Mouse (Mus musculus) frontal cortex, postnatal 25 days (tissue): ENCODE data around the gene Tfrc.

ENCODE experiments used
- DNase-seq, 2 experiments: peaks; one replicate each; pipeline ENCODE4 v3.0.0; 2022; ENCODE audit warnings: low spot score in 2 of 2

Gene Tfrc

DNA sequence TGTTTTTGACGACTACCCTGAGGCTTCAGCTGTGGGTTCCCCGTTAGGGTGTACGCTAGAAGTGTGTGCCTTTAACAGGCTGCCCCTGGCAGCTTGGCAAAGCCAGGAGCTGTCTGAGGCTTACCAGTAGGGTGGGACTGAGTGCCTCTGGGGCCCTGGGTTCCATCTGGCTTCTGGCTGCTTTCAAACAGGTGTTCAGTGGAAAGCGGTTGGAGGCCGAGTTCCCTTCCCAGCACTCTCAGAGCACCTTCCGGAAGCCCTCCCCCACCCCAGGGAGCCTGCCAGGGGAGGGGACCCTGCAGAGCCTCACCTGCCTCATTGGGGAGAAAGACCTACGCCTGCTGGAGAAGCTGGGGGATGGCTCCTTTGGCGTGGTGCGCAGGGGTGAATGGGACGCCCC is 59.3 kb downstream of the Tfrc start:
- no peak for DNase-seq

DNA sequence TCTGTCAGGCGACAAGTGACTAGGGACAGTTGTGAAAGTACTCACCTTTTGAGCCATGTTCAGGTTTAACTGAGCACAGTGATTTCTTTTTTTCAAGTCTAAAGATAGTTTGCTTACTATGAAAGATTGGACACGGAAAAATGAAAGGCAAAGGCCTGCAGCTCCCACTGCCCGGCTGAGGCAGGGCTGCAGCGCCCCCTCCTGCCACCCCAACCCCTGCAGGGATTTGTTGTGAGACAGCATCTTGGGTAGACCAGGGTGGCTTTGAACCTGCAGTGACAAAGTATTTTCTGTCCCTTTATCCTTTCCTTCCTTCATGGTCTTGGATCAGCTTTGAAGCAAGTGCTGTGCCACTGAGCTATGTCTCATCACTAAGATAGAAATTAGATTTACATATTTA is 59.8 kb downstream of the Tfrc start:
- no peak for DNase-seq

DNA sequence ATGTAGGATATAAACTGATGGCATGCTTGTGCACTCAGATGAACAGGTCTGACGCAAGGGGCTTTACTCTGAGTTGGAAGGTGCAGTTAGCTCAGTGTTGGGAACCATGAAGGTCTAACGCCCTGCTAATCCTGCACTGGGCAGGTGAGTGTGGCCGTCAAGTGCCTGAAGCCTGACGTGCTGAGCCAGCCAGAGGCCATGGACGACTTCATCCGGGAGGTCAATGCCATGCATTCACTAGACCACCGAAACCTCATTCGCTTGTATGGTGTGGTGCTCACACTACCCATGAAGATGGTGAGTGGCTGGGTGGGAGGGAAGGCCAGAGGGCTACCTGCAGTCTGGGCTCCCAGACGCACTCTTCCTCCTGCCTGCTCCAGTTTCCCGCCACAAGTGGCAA is 60.5 kb downstream of the Tfrc start:
- DNase-seq: no peak

DNA sequence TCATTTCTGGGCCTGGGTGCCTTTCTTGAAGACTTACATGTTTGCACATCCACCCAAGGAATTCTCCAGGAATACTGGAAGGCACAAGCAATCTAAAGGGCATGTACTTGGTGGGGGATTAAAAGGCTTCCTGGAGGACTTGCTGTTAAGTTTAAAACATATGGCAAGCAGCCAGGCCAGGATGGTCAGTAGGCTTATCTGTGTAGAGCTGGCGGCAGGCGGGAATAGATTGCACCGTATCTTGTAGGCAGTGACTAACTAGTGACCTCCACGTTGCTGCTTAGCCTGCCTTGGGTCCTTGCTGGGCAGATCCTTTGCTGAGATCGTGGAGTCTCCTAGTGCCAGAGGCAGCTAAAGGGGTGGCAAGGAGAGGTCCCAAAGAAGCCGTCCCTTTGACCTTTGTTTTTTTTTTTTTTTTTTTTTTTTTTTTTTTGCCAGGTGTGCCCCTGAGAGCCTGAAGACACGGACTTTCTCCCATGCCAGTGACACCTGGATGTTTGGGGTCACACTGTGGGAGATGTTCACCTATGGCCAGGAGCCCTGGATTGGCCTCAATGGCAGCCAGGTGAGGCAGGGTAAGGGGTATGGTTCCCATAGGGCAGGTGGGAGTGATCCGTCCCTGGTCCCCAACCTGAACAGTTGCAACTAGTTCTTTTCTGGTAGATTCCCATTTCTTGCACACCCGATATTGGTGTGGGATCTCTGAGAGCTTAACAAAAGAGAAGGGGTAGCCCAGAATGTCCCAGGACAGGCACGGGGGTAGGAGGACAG is 61.8 kb downstream of the Tfrc start:
- no peak for DNase-seq

DNA sequence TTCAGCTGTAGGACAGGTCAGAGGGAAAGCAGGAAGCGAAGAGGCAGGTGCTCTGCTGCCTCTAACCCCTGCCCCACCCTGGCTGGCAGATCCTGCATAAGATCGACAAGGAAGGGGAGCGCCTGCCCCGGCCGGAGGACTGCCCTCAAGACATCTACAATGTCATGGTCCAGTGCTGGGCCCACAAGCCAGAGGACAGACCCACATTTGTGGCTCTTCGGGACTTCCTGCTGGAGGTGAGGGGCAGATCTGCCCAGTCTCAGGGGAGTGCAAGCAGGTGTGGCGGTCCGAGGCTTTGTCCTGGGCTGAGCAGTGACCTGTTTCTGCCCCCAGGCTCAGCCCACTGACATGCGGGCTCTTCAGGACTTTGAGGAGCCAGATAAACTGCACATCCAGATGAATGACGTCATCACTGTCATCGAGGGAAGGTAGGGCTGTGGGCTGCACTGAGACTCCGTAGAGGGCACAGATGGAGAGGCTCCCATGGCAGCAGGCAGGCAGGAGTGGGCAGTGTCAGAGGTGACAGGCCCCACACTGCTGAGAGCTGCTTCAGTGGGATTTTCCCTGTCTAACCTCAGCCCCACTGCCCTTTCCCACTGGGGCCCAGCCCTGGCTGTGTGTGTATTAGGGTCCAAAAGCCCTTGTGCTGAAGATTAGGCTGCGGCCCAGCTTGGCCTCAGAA is 62.6 kb downstream of the Tfrc start:
- no peak for DNase-seq

DNA sequence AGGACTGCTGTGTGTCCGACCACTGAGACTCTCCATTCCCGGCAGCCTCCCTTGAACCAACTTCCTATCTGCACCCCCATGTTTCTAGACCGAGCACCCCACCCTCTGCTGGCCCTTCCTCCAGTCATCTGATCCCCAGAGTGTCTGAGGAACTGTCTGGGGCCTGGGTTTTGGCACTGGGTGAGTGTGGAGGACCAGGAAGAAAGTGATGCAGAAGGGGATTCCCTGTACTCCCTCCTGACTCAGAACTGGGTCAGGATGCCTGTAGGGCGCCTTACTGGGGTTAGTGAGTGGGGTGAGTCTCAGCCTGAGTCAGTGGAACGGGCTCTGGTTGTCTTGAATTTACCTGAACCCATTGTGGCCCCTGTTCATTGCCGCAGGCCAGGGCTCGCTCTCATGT is 63.5 kb downstream of the Tfrc start:
- DNase-seq: no peak

DNA sequence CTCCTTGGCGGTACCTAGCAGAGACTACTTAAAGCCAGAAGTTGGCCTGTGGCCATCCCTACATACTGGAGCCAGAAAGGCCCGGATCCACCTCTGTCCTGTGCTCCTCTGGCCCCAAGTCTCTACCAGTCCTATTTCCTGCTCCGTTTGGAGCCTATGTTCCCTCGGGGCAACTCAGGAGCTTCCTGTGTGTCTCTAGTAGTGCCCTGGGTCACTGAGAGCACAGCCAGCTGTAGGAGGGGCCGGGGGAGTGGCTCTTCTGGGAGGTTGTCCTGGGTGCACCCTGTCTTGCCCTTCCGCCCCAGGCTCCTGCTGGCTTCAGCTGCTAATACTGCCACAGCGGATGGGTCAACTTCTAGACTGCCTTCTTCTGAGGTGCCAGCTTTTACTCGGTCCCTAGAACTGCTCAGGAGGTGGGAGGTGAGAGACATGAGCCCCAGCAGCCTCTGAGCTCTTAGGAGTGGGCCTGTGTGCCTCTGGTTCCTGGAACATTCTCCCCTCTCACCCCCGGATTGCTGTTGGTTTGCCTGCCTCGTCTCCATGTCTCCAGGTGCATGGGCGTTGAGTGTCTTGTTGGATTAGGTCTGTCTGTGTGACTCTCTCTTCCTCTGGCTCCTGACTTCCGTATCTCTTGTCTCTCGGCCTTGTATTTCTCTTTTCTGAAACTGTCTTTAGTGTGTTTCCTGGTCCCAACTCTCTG is 64.3 kb downstream of the Tfrc start:
- no peak for DNase-seq

DNA sequence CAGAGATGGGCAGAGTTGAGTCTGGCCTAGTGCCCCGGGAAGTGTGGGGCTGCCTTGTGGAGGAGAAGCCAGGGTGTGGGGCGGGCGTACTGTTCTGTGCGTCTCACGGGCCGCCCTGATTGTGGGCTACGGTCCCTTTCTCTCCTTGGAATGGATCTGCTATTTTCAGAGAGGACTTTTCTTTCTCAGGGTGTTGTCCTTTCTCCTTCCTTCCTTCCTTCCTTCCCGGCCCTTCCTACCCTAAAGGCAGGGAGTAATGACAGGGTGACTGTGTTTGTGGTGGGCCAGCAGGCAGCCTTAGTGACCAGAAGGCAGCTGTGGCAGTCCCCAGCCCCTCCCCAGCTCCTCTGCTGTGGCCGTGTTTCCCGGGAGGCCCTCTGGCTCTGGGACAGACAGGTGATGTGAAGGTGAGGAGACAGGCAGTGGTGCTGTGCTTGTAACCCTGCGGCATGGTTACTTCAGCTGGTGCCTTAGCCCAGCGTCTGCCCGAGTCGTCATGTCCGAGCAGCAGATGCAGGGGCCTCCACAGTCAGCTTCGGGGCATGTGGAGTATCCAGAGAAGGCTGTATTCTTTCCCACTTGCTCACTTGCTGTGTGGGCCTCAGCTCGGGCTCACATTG is 65.5 kb downstream of the Tfrc start:
- DNase-seq: no peak

DNA sequence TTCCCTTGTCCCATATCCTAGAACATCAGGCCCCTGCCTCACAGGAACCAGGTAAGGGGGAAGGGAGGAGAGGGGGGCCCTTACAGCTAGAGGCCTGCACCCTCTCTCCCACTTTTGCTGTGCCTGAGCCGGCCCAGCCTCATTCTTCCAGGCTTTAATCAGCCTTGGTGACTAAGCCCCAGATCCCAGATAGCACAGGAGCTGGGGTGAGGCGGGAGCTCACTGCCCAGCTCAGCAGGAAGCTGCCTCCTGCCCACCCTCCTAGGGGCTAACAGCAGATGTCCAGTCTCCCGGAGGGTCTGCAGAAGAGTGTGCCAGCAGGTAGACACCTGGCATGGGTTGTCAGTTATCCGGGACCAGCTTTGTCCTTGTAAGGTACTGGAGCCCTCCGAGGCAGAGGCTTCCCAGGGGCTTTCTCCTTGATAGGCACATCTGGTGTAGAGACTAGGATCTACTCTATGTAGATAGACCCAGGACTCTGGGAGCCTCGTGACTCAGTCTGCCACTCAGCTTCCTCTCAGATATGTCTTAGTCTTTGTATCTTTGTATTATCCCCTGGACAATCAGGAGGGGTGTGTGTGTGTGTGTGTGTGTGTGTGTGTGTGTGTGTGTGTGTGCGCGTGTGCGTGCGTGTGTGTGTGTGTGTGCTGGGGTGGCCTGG is 68.5 kb downstream of the Tfrc start:
- no peak for DNase-seq

DNA sequence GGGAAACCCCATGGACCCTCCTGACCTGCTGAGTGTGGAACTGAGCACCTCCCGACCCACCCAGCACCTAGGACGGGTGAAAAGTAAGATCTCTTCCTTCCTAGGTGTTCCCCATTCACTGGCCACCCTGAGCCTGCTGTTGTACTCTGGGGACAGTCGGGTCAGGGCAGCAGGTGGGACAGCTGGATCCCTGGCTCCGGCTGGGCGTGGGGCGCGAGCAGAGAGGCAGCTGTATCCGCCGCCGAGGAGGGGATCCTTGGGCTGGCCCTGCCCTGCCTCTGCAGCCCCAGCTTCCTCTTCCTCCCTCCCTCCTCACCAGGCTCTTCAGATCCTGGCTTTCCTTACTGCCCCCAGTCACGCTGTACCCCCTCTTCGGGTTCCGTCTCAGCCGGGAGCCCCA is 69.2 kb downstream of the Tfrc start:
- DNase-seq: no peak

DNA sequence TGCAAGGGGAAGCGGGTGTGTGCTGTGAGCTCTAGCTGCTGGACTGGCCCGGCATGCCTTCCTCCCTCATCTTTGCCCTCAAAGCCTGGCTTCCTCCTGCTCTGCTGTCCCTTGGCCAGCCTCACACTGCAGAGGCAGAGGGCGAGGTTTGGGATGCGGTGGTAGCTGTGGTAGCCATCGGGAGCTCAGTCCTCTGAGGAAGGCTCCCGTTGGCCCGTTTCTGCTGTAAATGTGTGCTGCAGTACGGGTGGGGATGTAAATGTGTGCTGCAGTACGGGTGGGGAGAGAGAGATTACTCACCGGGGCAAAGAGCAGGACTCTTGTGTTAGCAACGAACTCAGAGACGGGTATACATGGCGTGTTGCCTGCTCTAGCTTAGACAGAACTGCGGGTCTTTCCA is 70.1 kb downstream of the Tfrc start:
- no peak for DNase-seq

DNA sequence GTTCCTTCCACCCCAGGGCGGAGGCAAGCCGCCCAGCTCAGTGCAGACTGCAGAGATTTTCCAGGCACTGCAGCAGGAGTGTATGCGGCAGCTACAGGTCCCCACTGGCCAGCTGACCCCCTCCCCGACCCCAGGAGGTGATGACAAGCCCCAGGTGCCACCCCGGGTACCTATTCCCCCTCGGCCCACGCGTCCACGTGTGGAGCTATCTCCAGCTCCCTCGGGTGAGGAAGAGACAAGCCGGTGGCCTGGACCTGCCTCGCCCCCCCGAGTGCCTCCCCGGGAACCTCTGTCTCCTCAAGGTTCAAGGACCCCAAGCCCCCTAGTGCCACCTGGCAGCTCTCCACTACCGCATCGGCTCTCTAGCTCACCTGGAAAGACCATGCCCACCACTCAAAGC is 71.3 kb downstream of the Tfrc start:
- DNase-seq: no peak

DNA sequence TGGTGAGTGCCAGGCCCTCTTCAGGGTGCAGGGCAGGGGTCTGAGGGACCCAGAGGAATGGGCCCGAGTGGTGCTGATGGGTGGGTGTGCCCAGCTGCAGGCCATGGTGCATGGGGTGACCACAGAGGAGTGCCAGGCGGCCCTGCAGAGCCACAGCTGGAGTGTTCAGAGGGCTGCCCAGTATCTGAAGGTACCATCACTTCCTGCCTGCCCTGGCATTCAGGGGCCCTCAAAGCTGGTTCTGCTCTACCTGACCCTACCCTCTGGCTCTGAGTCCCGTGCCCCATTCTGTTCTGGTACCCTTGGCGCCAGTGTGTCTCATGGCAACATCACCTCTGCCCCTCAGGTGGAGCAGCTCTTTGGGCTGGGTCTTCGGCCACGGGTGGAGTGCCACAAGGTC is 72.1 kb downstream of the Tfrc start:
- DNase-seq: no peak

DNA sequence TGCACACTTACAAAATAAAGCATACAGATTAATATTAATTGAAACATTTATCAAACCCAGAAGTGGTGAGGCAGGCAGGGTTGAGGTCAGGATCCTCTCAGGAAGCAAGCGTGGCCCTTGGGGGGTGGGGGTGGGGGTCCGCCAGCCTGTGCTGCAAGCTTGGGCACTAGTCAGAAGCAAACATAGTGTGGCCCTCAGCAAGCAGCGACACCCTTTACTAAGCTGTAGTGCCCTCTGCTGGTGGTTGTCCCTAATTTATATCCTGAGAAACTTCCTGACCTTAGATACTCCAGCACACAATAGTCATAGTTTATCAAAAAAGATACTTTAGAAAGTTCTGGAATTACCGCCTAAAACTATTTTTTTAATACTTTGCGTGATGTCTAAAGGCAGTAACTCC is 73.5 kb downstream of the Tfrc start:
- no peak for DNase-seq
